Mouse (Mus musculus): ENCODE measurements around the gene Rgcc.

The Rgcc gene

DNA sequence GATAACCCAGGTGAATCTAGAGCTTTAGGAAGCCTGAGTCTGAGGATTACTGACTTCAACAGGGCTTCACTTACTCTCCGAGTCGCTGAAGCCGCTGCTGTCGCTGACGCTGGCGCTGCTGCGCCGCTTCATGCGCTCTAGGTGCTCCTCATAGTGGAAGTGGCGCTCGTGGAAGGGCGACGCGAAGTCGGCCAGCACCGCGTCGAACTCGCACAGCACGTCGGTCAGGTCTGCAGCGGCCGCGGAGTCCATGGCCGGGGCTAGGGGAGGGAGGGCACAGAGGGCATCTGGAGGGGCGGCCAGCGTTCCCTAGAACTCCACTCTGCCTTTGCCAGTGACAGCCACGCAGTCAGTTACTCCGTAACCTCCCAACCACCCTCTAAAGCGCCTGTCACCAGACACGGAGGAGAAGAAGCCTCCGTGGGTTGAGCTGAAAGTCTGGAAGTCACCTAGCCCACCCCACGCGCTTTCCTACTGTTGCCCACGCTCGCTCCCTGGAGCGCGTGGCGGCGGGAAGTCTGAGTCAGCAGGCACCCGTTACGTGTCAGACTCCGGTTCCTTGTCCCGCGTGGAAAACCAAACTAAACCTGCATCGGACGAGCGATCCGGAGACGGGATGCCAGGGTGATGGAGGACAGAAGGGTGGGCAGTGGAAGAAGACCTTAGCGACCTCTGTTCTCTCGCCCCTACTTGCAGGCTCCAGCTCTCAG lies 649 bp downstream of the Rgcc start:
- ATAC-seq (ENCODE audit: low TSS enrichment), result peak; percentile 58

DNA sequence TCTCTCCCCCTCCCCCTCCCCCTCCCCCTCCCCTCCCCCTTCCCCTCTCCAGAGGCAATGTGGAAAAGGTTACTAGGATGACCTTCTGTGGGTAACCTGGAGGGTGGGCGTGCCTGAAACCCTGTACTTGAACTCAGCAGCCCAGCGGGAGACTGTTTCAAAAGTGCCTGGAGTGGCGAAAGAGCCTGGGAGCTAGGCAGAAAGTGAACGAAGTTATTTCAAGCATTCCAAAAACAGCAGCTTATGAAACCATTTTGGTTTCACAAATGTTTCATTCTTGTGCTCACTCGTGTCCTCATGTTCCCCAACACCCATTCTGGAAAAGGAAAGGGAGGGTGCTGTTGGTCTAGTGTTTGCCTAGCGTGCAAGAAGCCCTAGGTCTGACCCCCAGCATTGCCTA lies 1.6 kb downstream of the Rgcc start:
- ATAC-seq (ENCODE audit: low TSS enrichment), result peak; percentile 50

GRCm38 (mm10) chr14:79299230-79299629 lies 2.2 kb downstream of the Rgcc start:
- ATAC-seq (ENCODE audit: low TSS enrichment), result no peak

DNA sequence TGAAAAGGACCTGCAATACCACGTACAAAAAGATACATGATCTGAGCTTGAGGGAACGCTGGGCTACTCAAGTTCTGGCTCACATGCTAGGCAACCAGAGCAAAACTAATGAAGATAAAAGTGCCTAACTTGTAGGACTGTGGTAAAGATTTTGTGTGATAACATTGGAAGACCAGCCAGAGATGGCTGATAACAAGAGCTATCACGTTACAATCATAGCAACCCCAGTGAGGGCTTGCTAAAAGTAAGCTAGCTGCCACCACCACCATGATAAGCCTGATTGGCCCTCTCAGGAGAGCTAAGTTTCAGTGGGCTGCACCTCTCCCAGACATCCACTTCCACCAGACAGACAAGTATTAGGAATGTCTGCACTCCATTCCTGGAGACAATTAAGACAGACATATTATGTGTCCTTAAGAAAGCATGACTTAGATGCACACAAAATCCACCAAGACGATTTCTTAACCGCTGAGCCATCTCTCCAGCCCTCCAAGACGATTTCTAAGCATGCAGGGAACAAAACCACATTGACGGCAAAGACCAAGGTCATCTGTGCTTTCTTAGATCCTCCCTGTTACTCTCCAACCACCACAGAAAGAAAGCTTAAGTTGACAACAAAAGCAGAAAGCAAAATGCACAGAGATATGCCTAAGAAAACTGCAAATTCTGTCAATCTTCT lies 3.0 kb downstream of the Rgcc start:
- ATAC-seq (ENCODE audit: low TSS enrichment), result no peak

- ATAC-seq (ENCODE audit: low TSS enrichment), result no peak
Measured at GRCm38 (mm10) chr14:79296836-79297235, 4.6 kb downstream of the Rgcc start.

DNA sequence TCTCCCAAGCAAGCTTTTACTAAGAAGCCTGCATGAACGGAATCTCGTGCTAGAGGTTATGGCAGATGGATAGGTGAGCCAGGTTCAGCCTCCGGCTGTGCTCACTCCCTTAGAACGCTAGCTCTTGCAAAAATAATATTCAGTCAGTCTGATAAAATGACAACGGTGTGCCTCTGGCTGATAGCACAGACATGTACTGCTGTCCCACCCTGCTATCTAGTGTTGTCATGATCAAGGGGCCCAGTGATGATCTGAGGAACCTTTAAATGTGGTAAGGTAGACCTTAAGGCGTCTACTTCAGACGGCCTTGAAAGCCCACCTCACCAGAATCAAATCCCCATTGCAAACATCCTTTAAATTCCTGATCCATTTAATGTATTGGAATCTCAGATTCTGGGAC lies 5.2 kb downstream of the Rgcc start:
- no peak for ATAC-seq (ENCODE audit: low TSS enrichment)

DNA sequence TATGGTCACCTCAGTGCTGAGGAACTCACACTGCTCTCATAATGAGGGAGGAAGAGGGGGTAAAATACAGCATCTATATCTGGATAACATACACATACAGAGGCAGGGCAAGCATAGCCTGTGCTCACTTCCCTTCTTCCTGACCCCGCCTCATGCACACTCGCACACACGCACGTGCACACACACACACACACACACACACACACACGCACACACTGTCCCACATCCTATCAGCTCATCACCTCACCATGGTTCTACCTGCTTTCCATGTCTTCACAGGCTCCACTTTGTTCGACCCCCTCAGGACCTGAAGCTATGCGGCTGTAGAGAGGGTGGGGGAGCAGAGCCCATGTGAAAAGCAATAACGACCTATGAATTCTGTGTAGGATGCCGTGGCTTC lies 5.9 kb downstream of the Rgcc start:
- ATAC-seq (ENCODE audit: low TSS enrichment), result no peak

DNA sequence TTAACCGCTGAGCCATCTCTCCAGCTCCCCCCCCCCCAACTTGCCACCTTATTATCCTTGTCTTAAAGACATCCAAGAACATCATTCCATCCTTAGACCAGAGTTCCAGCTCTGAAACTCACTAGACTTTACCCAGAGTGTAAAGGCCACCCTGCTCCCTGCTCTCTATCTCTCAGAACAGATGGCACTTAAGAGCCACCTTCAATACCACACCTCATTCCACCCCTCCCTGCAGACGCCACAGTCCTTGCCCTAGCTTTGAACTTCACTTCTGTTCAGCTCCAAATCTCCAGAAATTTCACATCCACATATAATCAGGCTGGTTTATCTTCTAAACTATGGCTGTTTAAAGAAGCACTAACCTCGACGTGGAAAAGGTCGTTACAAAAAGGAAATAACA lies 6.5 kb downstream of the Rgcc start:
- ATAC-seq (ENCODE audit: low TSS enrichment), result no peak

GRCm38 (mm10) chr14:79294051-79294814 lies 7.2 kb downstream of the Rgcc start:
- no peak for ATAC-seq (ENCODE audit: low TSS enrichment)

GRCm38 (mm10) chr14:79293119-79293780 lies 8.2 kb downstream of the Rgcc start:
- no peak for ATAC-seq (ENCODE audit: low TSS enrichment)

DNA sequence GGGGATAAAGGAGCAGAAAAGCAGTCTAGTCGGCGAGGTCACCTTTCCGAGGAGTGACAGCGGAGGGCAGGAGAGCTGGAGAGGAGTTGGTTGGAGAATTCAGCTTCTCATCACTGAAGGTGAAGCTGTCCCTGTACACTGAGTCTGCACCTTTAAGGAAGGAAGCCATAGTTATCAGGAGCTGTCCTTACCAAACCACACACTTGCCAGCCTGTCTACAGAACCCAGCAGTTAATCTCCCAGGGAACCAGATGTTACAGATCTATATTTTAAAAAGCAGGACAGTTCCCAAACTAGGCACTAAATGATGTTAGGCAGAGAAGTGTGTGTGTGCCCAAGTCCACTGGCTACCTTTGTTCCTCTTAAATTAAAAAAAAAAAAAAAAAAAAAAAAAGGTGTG lies 9.8 kb downstream of the Rgcc start:
- ATAC-seq (ENCODE audit: low TSS enrichment), result no peak

- peak; percentile 35; the same call in 1 of the 2 replicates for ATAC-seq (ENCODE audit: low TSS enrichment)
Measured at GRCm38 (mm10) chr14:79290683-79291425, 10.6 kb downstream of the Rgcc start.

DNA sequence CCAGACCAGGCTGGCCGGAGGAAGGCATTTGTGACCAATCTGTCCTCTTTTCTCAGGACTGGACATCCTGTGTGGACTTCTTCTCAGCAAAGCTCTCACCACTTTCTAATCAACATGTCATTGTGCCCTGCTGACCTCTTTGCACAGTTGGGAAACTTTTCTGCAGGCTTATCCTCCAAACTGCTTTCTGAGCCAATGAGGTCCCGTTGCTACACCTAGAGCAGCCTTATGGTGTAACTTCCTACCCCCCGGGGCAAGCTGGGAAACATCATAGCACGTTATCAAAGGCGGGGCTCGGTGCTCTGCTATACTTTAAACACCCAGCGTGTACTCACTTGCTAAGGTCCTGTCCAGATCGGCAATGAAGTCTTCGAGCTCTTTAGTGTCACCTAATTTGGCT lies 11.5 kb downstream of the Rgcc start:
- ATAC-seq (ENCODE audit: low TSS enrichment), result no peak

DNA sequence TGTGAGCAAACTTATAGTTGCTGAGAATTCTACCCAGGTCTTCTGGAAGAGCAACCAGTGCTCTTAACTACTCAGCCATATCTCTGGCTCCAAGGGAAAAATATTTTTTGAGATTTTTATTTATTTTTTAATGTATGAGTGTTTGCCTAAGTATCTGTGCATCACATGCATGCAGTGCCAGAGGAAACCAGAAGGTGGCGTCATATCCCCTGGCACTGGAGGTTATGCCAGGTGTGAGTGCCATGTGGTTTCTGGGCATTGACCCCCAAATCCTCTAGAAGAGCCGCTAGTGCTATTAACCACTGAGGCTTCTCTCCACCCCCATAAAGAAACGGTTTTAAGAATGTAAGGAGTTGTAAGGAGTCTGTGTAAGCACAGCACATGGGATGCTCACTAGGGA lies 13.2 kb downstream of the Rgcc start:
- no peak for ATAC-seq (ENCODE audit: low TSS enrichment)

GRCm38 (mm10) chr14:79287251-79287863 lies 14.1 kb downstream of the Rgcc start:
- ATAC-seq (ENCODE audit: low TSS enrichment), result no peak

DNA sequence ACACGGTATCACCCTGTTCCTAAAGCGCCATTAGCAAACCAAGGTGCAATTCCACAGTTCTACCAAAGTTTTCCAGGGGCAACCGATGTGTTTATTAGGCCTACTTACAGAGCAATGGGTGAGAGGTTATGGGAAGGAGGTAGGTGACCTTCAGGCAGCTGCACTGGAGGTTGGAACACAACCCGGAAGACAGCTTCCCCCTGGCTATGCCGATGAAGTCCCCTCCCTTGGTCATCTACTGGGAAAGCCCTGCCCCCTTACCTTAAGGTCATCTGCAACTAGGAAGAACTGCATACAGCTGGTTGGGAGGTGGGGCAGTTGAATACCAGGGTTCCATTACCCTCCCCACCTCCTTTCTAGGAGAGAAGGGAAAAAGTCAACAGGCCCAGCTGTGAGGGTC lies 15.9 kb downstream of the Rgcc start:
- ATAC-seq (ENCODE audit: low TSS enrichment), result no peak

GRCm38 (mm10) chr14:79284616-79285015 lies 16.8 kb downstream of the Rgcc start:
- ATAC-seq (ENCODE audit: low TSS enrichment), result no peak

- ATAC-seq (ENCODE audit: low TSS enrichment), result peak; percentile 87
Measured at GRCm38 (mm10) chr14:79283952-79284351, 17.5 kb downstream of the Rgcc start.

- no peak for ATAC-seq (ENCODE audit: low TSS enrichment)
Measured at GRCm38 (mm10) chr14:79281894-79282553, 19.4 kb downstream of the Rgcc start.

- no peak for ATAC-seq (ENCODE audit: low TSS enrichment)
Measured at GRCm38 (mm10) chr14:79280456-79280855, 21.0 kb downstream of the Rgcc start.

- ATAC-seq (ENCODE audit: low TSS enrichment), result no peak
Measured at GRCm38 (mm10) chr14:79279494-79279893, 22.0 kb downstream of the Rgcc start.
